ENCODE assay signal across 16 mouse cellular contexts in genomic region chr1:134105764-134106430, GRCm38 (mm10). TPM values are rescaled to one million over a fixed set of nuclear protein-coding genes. Genes with fewer than 3 reads are reported as not detected.
DNase-seq lines count a peak whose midpoint lies in the region; ATAC-seq and TF ChIP-seq lines count a peak whose summit lies in the region.
"Had no signal": no experiment of that assay in that cellular context is flagged by ENCODE, and none has a peak within 500 bp of the region (broad histone marks: within the 10 kb centered on the region; RNA-seq: fewer than 3 reads in every experiment).

No protein-coding gene starts in this region.

- H3K4me3 ChIP-seq in kidney, postnatal 0 days (replicated peaks; ENCODE audit: low read depth, low read length): no peak overlapping the region
- H3K4me3 ChIP-seq in kidney, embryonic 14.5 days (ENCODE audit: low read length): no peak overlapping the region
- H3K4me3 ChIP-seq: left cerebral cortex, adult 2 months; limb, embryonic 13.5 days; neural tube, embryonic 12.5 days had no signal

- peak; percentile 5 for DNase-seq in adrenal gland, adult 2 months
- no peak for DNase-seq in adrenal gland, adult 18-20 months (ENCODE audit: low spot score in 2 of 2)
- no peak for DNase-seq in kidney, postnatal 0 days (ENCODE audit: low spot score)
- DNase-seq in spleen, postnatal 10 days (ENCODE audit: low spot score in 2 of 2): peak; percentile 9 to 19
- DNase-seq in spleen, adult 12 weeks (ENCODE audit: low spot score): no peak
- DNase-seq in yolk sac, embryonic 10.5 days (ENCODE audit: low spot score): peak; percentile 70
- no peak for DNase-seq in left cerebral cortex, adult 8-10 months (ENCODE audit: low spot score in 2 of 2)
- DNase-seq: right cerebral cortex, postnatal 4 days had no signal

- no peaks in the 10 kb centered on the region for H3K27me3 ChIP-seq in kidney, postnatal 0 days (ENCODE audit: insufficient read depth, low read length)
- H3K27me3 ChIP-seq in kidney, embryonic 14.5 days (ENCODE audit: control insufficient read depth, insufficient read depth, low read length): no peaks in the 10 kb centered on the region
- H3K27me3 ChIP-seq: limb, embryonic 13.5 days; neural tube, embryonic 12.5 days had no signal

- TF ChIP-seq CTCF in kidney, postnatal 0 days (IDR thresholded peaks at IDR 0.05; ENCODE audit: low read depth): no peak

- 41% methylated on average over 3 of the region's 3 CpGs for WGBS in kidney, postnatal 0 days
- WGBS in kidney, embryonic 14.5 days: 41% methylated on average over 3 of the region's 3 CpGs

- ATAC-seq in kidney, postnatal 0 days (replicated peaks; ENCODE audit: low FRiP score, low read depth): peak; percentile 21; the same call in 1 of the 2 replicates
- ATAC-seq in kidney, embryonic 14.5 days (ENCODE audit: low FRiP score, low TSS enrichment): no peak
- ATAC-seq: hindbrain, postnatal 0 days had no signal

- no peaks in the 10 kb centered on the region for H3K36me3 ChIP-seq in kidney, postnatal 0 days (ENCODE audit: insufficient read depth, low read length)
- H3K36me3 ChIP-seq in kidney, embryonic 14.5 days (ENCODE audit: control insufficient read depth, insufficient read depth, low read length): no peaks in the 10 kb centered on the region
- H3K36me3 ChIP-seq: limb, embryonic 13.5 days; neural tube, embryonic 12.5 days had no signal

- H3K27ac ChIP-seq in kidney, postnatal 0 days: no peak overlapping the region
- no peak overlapping the region for H3K27ac ChIP-seq in kidney, embryonic 14.5 days (ENCODE audit: low read depth, low read length)
- H3K27ac ChIP-seq: hindbrain, postnatal 0 days; left cerebral cortex, adult 2 months; limb, embryonic 13.5 days; neural tube, embryonic 12.5 days had no signal

- no peak overlapping the region for H3K4me2 ChIP-seq in kidney, postnatal 0 days (ENCODE audit: low read length)
- H3K4me2 ChIP-seq in kidney, embryonic 14.5 days (replicated peaks; ENCODE audit: low read depth, low read length): no peak overlapping the region
- H3K4me2 ChIP-seq: limb, embryonic 13.5 days; neural tube, embryonic 12.5 days had no signal

- 0 out of 2 replicates have a peak, but pooled peaks cover 3% of the 10 kb centered on the region for H3K4me1 ChIP-seq in kidney, postnatal 0 days (replicated peaks; ENCODE audit: insufficient read depth, low read length)
- no peaks in the 10 kb centered on the region for H3K4me1 ChIP-seq in kidney, embryonic 14.5 days (ENCODE audit: control insufficient read depth, insufficient read depth, low read length)

- no peak overlapping the region for H3K9ac ChIP-seq in kidney, postnatal 0 days (ENCODE audit: low read depth, low read length)
- no peak overlapping the region for H3K9ac ChIP-seq in kidney, embryonic 14.5 days (ENCODE audit: low read depth, low read length)
- H3K9ac ChIP-seq: neural tube, embryonic 12.5 days had no signal

- H3K9me3 ChIP-seq in kidney, postnatal 0 days (replicated peaks; ENCODE audit: low read length): no peaks in the 10 kb centered on the region
- H3K9me3 ChIP-seq in kidney, embryonic 14.5 days (ENCODE audit: control insufficient read depth, low read length): no peaks in the 10 kb centered on the region
- H3K9me3 ChIP-seq: limb, embryonic 13.5 days; megakaryocyte, embryonic 14.5 days; neural tube, embryonic 12.5 days had no signal

RNA-seq across cellular contexts. Expression of gene Chit1, which starts 5.1 kb away (rescaled TPM):
- not detected for total RNA-seq in adrenal gland, adult 2 months (2021)
- 0.07 and 0.08 TPM in 2 replicates for polyA plus RNA-seq in adrenal gland, adult 2 months (2012; rRNA removed)
- total RNA-seq in adrenal gland, adult 18-20 months (2021): not detected
- polyA plus RNA-seq in kidney, postnatal 0 days (2015; fragmentation: Nextera tagmentation; extraction: Ambion mirVana): 0.41 and 0.58 TPM in 2 replicates
- 0.14 and 0.28 TPM in 2 replicates for polyA plus RNA-seq in kidney, embryonic 14.5 days (2014; fragmentation: Nextera tagmentation; extraction: Ambion mirVana)
- total RNA-seq in left cerebral cortex, adult 8-10 months (2022): under 1 TPM in 1 of 4 experiments, not detected in 3; 0.19 TPM
- total RNA-seq: hindbrain, postnatal 0 days; left cerebral cortex, adult 2 months had no signal
- polyA plus RNA-seq: cerebellum, adult 2 months; stomach, embryonic 14.5 days had no signal

RNA-seq across cellular contexts. Expression of gene Btg2, which starts 27.0 kb away (rescaled TPM):
- 10 to 100 TPM; 20.3 to 55.2 TPM for total RNA-seq in adrenal gland, adult 2 months (2021)
- 18.9 and 25.1 TPM in 2 replicates for polyA plus RNA-seq in adrenal gland, adult 2 months (2012; rRNA removed)
- 10 to 100 TPM; 23.1 to 32.7 TPM for total RNA-seq in adrenal gland, adult 18-20 months (2021)
- 37.5 and 39.2 TPM in 2 replicates for polyA plus RNA-seq in kidney, postnatal 0 days (2015; fragmentation: Nextera tagmentation; extraction: Ambion mirVana)
- 20.8 and 28.6 TPM in 2 replicates for polyA plus RNA-seq in kidney, embryonic 14.5 days (2014; fragmentation: Nextera tagmentation; extraction: Ambion mirVana)
- 10 to 100 TPM; 11.3 to 21.4 (median 12.1) TPM for total RNA-seq in left cerebral cortex, adult 8-10 months (2022)

Comparison
In these comparisons a context has a peak if more than half of its experiments do, and no peak if none do; other contexts are left out.
1. DNase-seq: peak in adrenal gland, adult 2 months (single experiment), spleen, postnatal 10 days (2 of 2) and yolk sac, embryonic 10.5 days (single experiment); none in adrenal gland, adult 18-20 months (0 of 2), kidney, postnatal 0 days (single experiment), spleen, adult 12 weeks (single experiment) and left cerebral cortex, adult 8-10 months (0 of 2).